12 mouse cellular contexts compared by ENCODE assay signal in the genomic region with DNA sequence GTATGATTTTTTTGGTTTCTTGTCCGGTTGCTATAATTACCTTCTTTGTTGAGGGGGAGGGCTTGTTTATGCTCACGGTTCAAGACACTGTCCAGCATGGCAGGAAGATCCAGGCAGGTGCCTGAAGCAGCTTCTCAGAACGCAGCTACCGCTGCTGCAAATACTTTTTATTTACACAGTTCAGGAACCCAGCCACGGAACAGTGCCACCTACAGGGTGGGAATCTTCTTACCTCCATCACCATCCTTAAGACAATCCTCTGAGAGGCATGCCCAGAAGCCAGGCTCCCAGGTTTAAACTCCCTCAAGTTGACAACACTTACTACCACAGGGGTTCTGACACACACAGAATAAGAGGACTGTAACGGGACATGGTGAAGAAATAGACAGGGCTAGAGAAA.
A peak's percentile ranks its signal among the peaks of the same experiment; 100 is the strongest.
DNase-seq lines count a peak whose midpoint lies in the region; ATAC-seq and TF ChIP-seq lines count a peak whose summit lies in the region.
"Had no signal": no experiment of that assay in that cellular context is flagged by ENCODE, and none has a peak within 500 bp of the region (broad histone marks: within the 10 kb centered on the region; RNA-seq: fewer than 3 reads in every experiment).

No protein-coding gene starts in this region.

- no peak overlapping the region for H3K27ac ChIP-seq in intestine, postnatal 0 days (ENCODE audit: low read depth, low read length)
- H3K27ac ChIP-seq in intestine, embryonic 15.5 days = no peak overlapping the region

- no peaks in the 10 kb centered on the region for H3K9me3 ChIP-seq in intestine, postnatal 0 days (ENCODE audit: control insufficient read depth)
- no peaks in the 10 kb centered on the region for H3K9me3 ChIP-seq in intestine, embryonic 15.5 days

- WGBS in intestine, postnatal 0 days = 18% methylated on average over 6 of the region's 6 CpGs
- 22% methylated on average over 6 of the region's 6 CpGs for WGBS in intestine, embryonic 15.5 days

- no peaks in the 10 kb centered on the region for H3K36me3 ChIP-seq in intestine, postnatal 0 days (ENCODE audit: control insufficient read depth, insufficient read depth)
- no peaks in the 10 kb centered on the region for H3K36me3 ChIP-seq in intestine, embryonic 15.5 days

- no peak overlapping the region for H3K4me2 ChIP-seq in intestine, postnatal 0 days (replicated peaks; ENCODE audit: low read depth)
- no peak overlapping the region for H3K4me2 ChIP-seq in intestine, embryonic 15.5 days (replicated peaks)

- H3K4me3 ChIP-seq in intestine, postnatal 0 days (ENCODE audit: low read depth, low read length) = no peak overlapping the region
- no peak overlapping the region for H3K4me3 ChIP-seq in intestine, embryonic 15.5 days (replicated peaks)

- no peak for ATAC-seq in intestine, postnatal 0 days
- no peak for ATAC-seq in intestine, embryonic 15.5 days

- no peaks in the 10 kb centered on the region for H3K4me1 ChIP-seq in intestine, postnatal 0 days (replicated peaks; ENCODE audit: control insufficient read depth, insufficient read depth, low read length)
- H3K4me1 ChIP-seq in intestine, embryonic 15.5 days (replicated peaks) = no peaks in the 10 kb centered on the region

- peak; percentile 65 for DNase-seq in retina, embryonic 14.5 days (ENCODE audit: low spot score)
- DNase-seq in retina, postnatal 1 day = no peak
- DNase-seq in adrenal gland, postnatal 14 days = peak; percentile 33
- peak; percentile 54 for DNase-seq in right cerebral cortex, postnatal 14 days
- DNase-seq in spleen, postnatal 14 days (ENCODE audit: low spot score in 2 of 2) = no peak
- DNase-seq: cerebellum, adult 11 months; gastrocnemius, postnatal 14 days; heart, postnatal 4 days; liver; thymus, adult 2 months had no signal

- TF ChIP-seq CTCF in intestine, postnatal 0 days (IDR thresholded peaks at IDR 0.05; ENCODE audit: low read depth) = peak; percentile 56

- H3K9ac ChIP-seq in intestine, postnatal 0 days (ENCODE audit: low read depth, low read length) = no peak overlapping the region
- no peak overlapping the region for H3K9ac ChIP-seq in intestine, embryonic 15.5 days

- H3K27me3 ChIP-seq in intestine, postnatal 0 days (replicated peaks; ENCODE audit: control insufficient read depth, insufficient read depth, low read length) = no peaks in the 10 kb centered on the region
- no peaks in the 10 kb centered on the region for H3K27me3 ChIP-seq in intestine, embryonic 15.5 days (replicated peaks)

Comparison
In these comparisons a context has a peak if more than half of its experiments do, and no peak if none do; other contexts are left out.
1. DNase-seq: peak in retina, embryonic 14.5 days (single experiment), adrenal gland, postnatal 14 days (single experiment) and right cerebral cortex, postnatal 14 days (single experiment); none in retina, postnatal 1 day (single experiment) and spleen, postnatal 14 days (0 of 2).